Mouse (Mus musculus) forebrain, embryonic 16.5 days (tissue): ENCODE measurements around the gene Ube4a. TPM values are rescaled to one million over a fixed set of nuclear protein-coding genes. Genes with fewer than 3 reads are reported as not detected.

ENCODE experiments used
- ATAC-seq: fragments of 200-750 bp; cut with Nextera tagmentation; 2 replicates; pipeline ENCODE4 v1.8.0; 2017; ENCODE audit warnings: mild to moderate bottlenecking, moderate library complexity
- H3K27ac ChIP-seq: fragments of 300-500 bp; sonication (generic); 2 replicates; pipeline ENCODE4 v1.5.1; 2014; ENCODE audit warnings: low read length, control low read depth
- H3K27me3 ChIP-seq: fragments of 300-500 bp; sonication (generic); replicated peaks from 2 replicates; pipeline ENCODE4 v1.6.1; 2014; ENCODE audit warnings: low read length; ENCODE audit not compliant: control insufficient read depth, insufficient read depth
- H3K36me3 ChIP-seq: fragments of 300-500 bp; sonication (generic); 2 replicates; pipeline ENCODE4 v1.6.1; 2014; ENCODE audit not compliant: control insufficient read depth, insufficient read depth
- H3K4me1 ChIP-seq: fragments of 300-500 bp; sonication (generic); replicated peaks from 2 replicates; pipeline ENCODE4 v1.6.1; 2014; ENCODE audit warnings: low read length; ENCODE audit not compliant: control insufficient read depth, insufficient read depth
- H3K4me2 ChIP-seq: fragments of 300-500 bp; sonication (generic); 2 replicates; pipeline ENCODE4 v1.6.1; 2014; ENCODE audit warnings: mild to moderate bottlenecking, low read length, control low read depth
- H3K4me3 ChIP-seq: fragments of 300-500 bp; sonication (generic); replicated peaks from 2 replicates; pipeline ENCODE4 v1.5.1; 2014; ENCODE audit warnings: mild to moderate bottlenecking, low read length, control low read depth
- H3K9ac ChIP-seq: fragments of 300-500 bp; sonication (generic); replicated peaks from 2 replicates; pipeline ENCODE4 v1.6.1; 2014; ENCODE audit warnings: low read depth, low read length, control low read depth
- H3K9me3 ChIP-seq: fragments of 300-500 bp; sonication (generic); 2 replicates; pipeline ENCODE4 v1.6.1; 2016; ENCODE audit warnings: low read length; ENCODE audit not compliant: control insufficient read depth
- WGBS: fragments of 180-500 bp; shearing (Covaris S2); extraction: QIAGEN DNeasy Blood & Tissue Kit; methylation state at CpG from one replicate; pipeline ENCODE4 v1.1.7; 2014; 5-methylcytosine and 5-hydroxymethylcytosine counted together
- polyA plus RNA-seq: library from polyadenylated mRNA; unstranded; fragments of >200 nt; fragmentation: Nextera tagmentation; extraction: Ambion mirVana; gene quantifications from 2 replicates; pipeline ENCODE4 v1.2.1, GENCODE M21; 2015

The Ube4a gene
- polyA plus RNA-seq, 1 experiment from 2014 or later = 38.5 TPM

GRCm38 (mm10) chr9:44920374-44921122 lies 44.9 kb downstream of the Ube4a start, which contains the start of gene Atp5l:
Atp5l (minus strand) TSS chr9:44920742.
- no peaks in the 10 kb centered on the region for H3K36me3 ChIP-seq
- peak within 1 kb of the TSS; percentile 92 for H3K27ac ChIP-seq
- H3K27me3 ChIP-seq = no peaks in the 10 kb centered on the region
- H3K4me1 ChIP-seq = peaks cover 16% of the 10 kb centered on the region
- H3K4me3 ChIP-seq = peak within 1 kb of the TSS; percentile 93
- peak within 1 kb of the TSS; percentile 86 for H3K4me2 ChIP-seq
- peak within 1 kb of the TSS; percentile 96 for H3K9ac ChIP-seq
- H3K9me3 ChIP-seq = no peaks in the 10 kb centered on the region
- peak; percentile 89 for ATAC-seq
- WGBS = under 1% methylated on average over 43 of the region's 48 CpGs

- Histone ChIP-seq H3K4me1 (peaks cover 22% of the 10 kb centered on the region), H3K27ac (no peak overlapping the region), H3K9me3 (no peaks in the 10 kb centered on the region), H3K27me3 (no peaks in the 10 kb centered on the region), H3K4me2 (peak overlapping the region; percentile 86), H3K36me3 (no peaks in the 10 kb centered on the region), H3K4me3 (peak overlapping the region; percentile 93), H3K9ac (peak overlapping the region; percentile 96)
- no peak for ATAC-seq
- WGBS = 39% methylated on average over 2 of the region's 2 CpGs
These were observed 45.8 kb downstream of the Ube4a start for GRCm38 (mm10) chr9:44919606-44920005.

GRCm38 (mm10) chr9:44916196-44916595 lies 49.2 kb downstream of the Ube4a start:
- Histone ChIP-seq H3K9ac (no peak overlapping the region), H3K4me2 (no peak overlapping the region), H3K4me3 (no peak overlapping the region), H3K36me3 (peaks cover 10% of the 10 kb centered on the region), H3K27me3 (no peaks in the 10 kb centered on the region), H3K27ac (no peak overlapping the region), H3K9me3 (no peaks in the 10 kb centered on the region), H3K4me1 (peaks cover 14% of the 10 kb centered on the region)
- 35% methylated on average over 1 of the region's 1 CpGs for WGBS
- ATAC-seq = no peak

GRCm38 (mm10) chr9:44914706-44915105 lies 50.7 kb downstream of the Ube4a start:
- peaks cover 11% of the 10 kb centered on the region for H3K4me1 ChIP-seq
- H3K27ac ChIP-seq = no peak overlapping the region
- no peaks in the 10 kb centered on the region for H3K27me3 ChIP-seq
- H3K4me3 ChIP-seq = no peak overlapping the region
- H3K9ac ChIP-seq = 0 out of 2 replicates have a peak overlapping the region, but pooled peaks have one; percentile 17
- no peaks in the 10 kb centered on the region for H3K9me3 ChIP-seq
- WGBS = 17% methylated on average over 4 of the region's 4 CpGs
- H3K36me3 ChIP-seq = peaks cover 18% of the 10 kb centered on the region
- no peak for ATAC-seq
- no peak overlapping the region for H3K4me2 ChIP-seq

DNA sequence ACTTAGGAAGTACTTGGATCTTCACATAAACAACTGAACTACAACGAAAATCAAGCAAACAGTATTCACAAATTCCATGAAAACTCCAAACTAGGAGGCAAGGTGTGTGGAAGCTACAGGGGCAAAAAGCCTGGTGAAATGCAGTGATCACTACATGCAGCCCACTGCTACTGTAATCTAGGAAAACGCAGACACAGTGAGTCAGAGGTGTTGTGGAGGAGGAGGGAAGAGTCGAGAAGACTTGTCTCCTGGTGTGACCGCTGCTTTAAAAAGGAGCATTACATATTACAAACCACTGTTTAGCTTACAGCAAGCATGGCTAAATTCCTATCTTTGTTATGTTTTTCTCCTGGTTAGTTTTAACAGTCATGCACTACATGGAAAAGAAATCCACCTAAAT lies 54.0 kb downstream of the Ube4a start:
- Histone ChIP-seq H3K4me1 (peaks cover 7% of the 10 kb centered on the region), H3K27ac (no peak overlapping the region)

DNA sequence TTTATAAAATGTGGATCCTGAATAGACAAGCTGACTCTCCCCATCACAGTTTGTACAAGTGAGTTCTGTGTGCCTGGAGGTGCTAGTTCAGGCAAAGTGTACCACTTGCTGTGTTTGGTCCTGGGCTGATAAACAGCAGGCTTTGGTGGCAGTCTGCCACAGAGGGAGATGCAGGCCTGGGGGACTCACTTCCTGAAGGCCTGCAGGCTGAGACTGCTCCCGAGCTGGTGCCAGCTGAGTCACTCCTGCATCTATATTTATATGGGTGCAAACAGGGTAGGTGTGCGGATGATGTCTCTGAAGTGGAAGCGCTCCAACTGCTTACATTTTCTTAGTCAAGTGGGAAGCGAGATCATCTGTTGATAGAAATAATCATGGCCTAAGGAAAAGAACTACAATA lies 59.8 kb downstream of the Ube4a start:
- Histone ChIP-seq H3K4me1 (no peaks in the 10 kb centered on the region), H3K9ac (no peak overlapping the region), H3K9me3 (no peaks in the 10 kb centered on the region), H3K27me3 (no peaks in the 10 kb centered on the region), H3K27ac (no peak overlapping the region), H3K4me2 (no peak overlapping the region), H3K4me3 (no peak overlapping the region), H3K36me3 (peaks cover 4% of the 10 kb centered on the region; the same call in 1 of the 2 replicates)
- no peak for ATAC-seq
- WGBS = 68% methylated on average over 4 of the region's 4 CpGs

More for the DNA sequence above, 54.0 kb downstream of the Ube4a start:
- Histone ChIP-seq H3K36me3 (peaks cover 18% of the 10 kb centered on the region), H3K4me2 (no peak overlapping the region), H3K27me3 (no peaks in the 10 kb centered on the region), H3K9ac (no peak overlapping the region), H3K9me3 (no peaks in the 10 kb centered on the region), H3K4me3 (no peak overlapping the region)
- 97% methylated on average over 4 of the region's 4 CpGs for WGBS
- no peak for ATAC-seq

DNA sequence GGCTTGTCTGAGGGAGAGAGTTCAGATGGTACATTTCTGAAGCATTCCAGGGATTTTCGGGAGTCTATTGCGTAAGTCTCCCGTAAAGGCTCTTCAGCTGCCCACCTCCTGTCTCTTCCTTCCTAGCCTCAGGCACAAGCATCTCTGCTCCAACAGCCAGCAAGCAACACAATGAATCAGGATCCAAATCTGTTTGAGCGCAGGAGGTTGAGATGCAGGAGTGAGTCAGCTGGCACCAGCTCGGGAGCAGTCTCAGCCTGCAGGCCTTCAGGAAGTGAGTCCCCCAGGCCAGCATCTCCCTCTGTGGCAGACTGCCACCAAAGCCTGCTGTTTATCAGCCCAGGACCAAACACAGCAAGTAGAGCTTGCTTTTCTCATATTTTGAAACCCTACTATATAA lies 60.4 kb downstream of the Ube4a start:
- Histone ChIP-seq H3K9ac (no peak overlapping the region), H3K36me3 (no peaks in the 10 kb centered on the region)
- WGBS = 63% methylated on average over 5 of the region's 5 CpGs

GRCm38 (mm10) chr9:44903856-44904255 lies 61.5 kb downstream of the Ube4a start:
- Histone ChIP-seq H3K27me3 (no peaks in the 10 kb centered on the region), H3K27ac (no peak overlapping the region), H3K36me3 (no peaks in the 10 kb centered on the region), H3K9me3 (no peaks in the 10 kb centered on the region), H3K4me1 (no peaks in the 10 kb centered on the region), H3K4me3 (no peak overlapping the region), H3K4me2 (no peak overlapping the region), H3K9ac (no peak overlapping the region)
- WGBS = 79% methylated on average over 4 of the region's 4 CpGs
- no peak for ATAC-seq

More for the DNA sequence above, 60.4 kb downstream of the Ube4a start:
- Histone ChIP-seq H3K27me3 (no peaks in the 10 kb centered on the region), H3K4me3 (no peak overlapping the region), H3K9me3 (no peaks in the 10 kb centered on the region), H3K4me2 (no peak overlapping the region), H3K27ac (no peak overlapping the region), H3K4me1 (no peaks in the 10 kb centered on the region)
- no peak for ATAC-seq

DNA sequence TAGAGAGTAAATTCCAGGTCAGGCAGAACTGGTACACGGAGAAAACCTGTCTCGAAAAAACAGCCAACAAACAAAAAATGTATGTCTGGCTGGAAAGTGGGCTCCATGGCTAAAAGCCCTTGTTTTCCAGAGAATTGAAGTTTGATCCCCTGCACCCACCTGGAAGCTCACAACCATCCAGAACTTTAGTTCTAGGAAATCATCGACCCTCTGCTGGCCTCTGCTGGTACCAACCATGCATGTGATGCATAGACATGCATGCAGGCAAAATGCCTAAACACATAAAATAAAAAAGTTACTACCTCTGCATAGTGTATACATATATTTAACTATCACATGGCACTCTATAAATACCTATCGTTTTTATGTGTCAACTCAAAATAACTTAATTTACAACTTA lies 65.0 kb downstream of the Ube4a start:
- H3K4me3 ChIP-seq = no peak overlapping the region
- ATAC-seq = no peak
- no peak overlapping the region for H3K9ac ChIP-seq
- 63% methylated on average over 4 of the region's 4 CpGs for WGBS
- no peaks in the 10 kb centered on the region for H3K4me1 ChIP-seq
- H3K9me3 ChIP-seq = no peaks in the 10 kb centered on the region
- no peaks in the 10 kb centered on the region for H3K27me3 ChIP-seq
- no peak overlapping the region for H3K4me2 ChIP-seq
- no peak overlapping the region for H3K27ac ChIP-seq
- H3K36me3 ChIP-seq = no peaks in the 10 kb centered on the region
